Mouse (Mus musculus): ENCODE measurements around the gene Bet1l. TPM values are rescaled to one million over a fixed set of nuclear protein-coding genes. Genes with fewer than 3 reads are reported as not detected.
A peak's percentile ranks its signal among the peaks of the same experiment; 100 is the strongest.

The Bet1l gene
- polyA plus RNA-seq, 1 experiment from 2014 or later = 22.5 TPM

- peaks cover 20% of the 10 kb centered on the region for H3K4me1 ChIP-seq
- peak; percentile 91 for DNase-seq (ENCODE audit: extremely low spot score, low spot score)
- under 1% methylated on average over 59 of the region's 59 CpGs for WGBS
Measured at GRCm38 (mm10) chr7:140881696-140882468, 24.5 kb upstream of the Bet1l start, which contains the start of the genes Psmd13 and Sirt3. Psmd13 (plus strand) TSS chr7:140881968. Sirt3 (minus strand) TSS chr7:140882309.

GRCm38 (mm10) chr7:140880865-140881515 lies 23.6 kb upstream of the Bet1l start:
- peak overlapping the region; percentile 98 for H3K4me3 ChIP-seq
- no peaks in the 10 kb centered on the region for H3K27me3 ChIP-seq (ENCODE audit: poor library complexity, severe bottlenecking)
- no peak for DNase-seq (ENCODE audit: extremely low spot score, low spot score)
- peaks cover 43% of the 10 kb centered on the region for H3K36me3 ChIP-seq (replicated peaks)
- WGBS = 36% methylated on average over 8 of the region's 8 CpGs
- peak overlapping the region; percentile 88 for H3K27ac ChIP-seq
- H3K9me3 ChIP-seq = no peaks in the 10 kb centered on the region
- peaks cover 20% of the 10 kb centered on the region for H3K4me1 ChIP-seq

More at GRCm38 (mm10) chr7:140881696-140882468, 24.5 kb upstream of the Bet1l start, which contains the start of the genes Psmd13 and Sirt3:
- Histone ChIP-seq H3K4me3 (peak within 1 kb of the TSS; percentile 98), H3K27ac (peak within 1 kb of the TSS; percentile 88), H3K9me3 (no peaks in the 10 kb centered on the region), H3K36me3 (replicated peaks) (peaks cover 43% of the 10 kb centered on the region), H3K27me3 (ENCODE audit: poor library complexity, severe bottlenecking) (no peaks in the 10 kb centered on the region)

DNA sequence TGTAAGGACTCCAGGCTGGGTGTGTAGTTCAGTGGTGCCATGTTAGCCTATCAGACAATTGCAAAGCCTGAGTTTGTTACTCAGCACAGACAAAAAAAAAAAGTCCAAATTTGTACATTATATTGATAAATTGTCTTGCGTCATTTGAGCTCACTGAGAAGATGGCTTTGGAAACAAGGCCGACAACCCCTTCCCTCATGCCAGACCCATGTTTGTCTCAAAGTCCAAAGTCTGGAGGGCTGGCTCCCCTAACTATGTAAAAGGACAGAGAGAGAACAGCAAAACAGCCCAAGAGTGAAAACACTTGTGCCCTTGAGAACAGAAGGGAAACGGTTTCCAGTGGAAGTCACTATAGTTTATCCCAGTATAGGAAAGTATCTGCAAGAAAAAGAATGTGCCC lies 23.0 kb upstream of the Bet1l start:
- Histone ChIP-seq H3K4me1 (peaks cover 20% of the 10 kb centered on the region), H3K27ac (no peak overlapping the region), H3K27me3 (ENCODE audit: poor library complexity, severe bottlenecking) (no peaks in the 10 kb centered on the region), H3K36me3 (replicated peaks) (peaks cover 43% of the 10 kb centered on the region), H3K9me3 (no peaks in the 10 kb centered on the region), H3K4me3 (peak overlapping the region; percentile 18; the same call in 1 of the 2 replicates)
- WGBS = 83% methylated on average over 3 of the region's 3 CpGs
- DNase-seq (ENCODE audit: extremely low spot score, low spot score) = no peak

GRCm38 (mm10) chr7:140879355-140879754 lies 22.0 kb upstream of the Bet1l start:
- H3K9me3 ChIP-seq = no peaks in the 10 kb centered on the region
- H3K36me3 ChIP-seq (replicated peaks) = peaks cover 39% of the 10 kb centered on the region
- H3K27ac ChIP-seq = no peak overlapping the region
- DNase-seq (ENCODE audit: extremely low spot score, low spot score) = no peak
- 89% methylated on average over 7 of the region's 7 CpGs for WGBS
- peaks cover 20% of the 10 kb centered on the region for H3K4me1 ChIP-seq
- H3K27me3 ChIP-seq (ENCODE audit: poor library complexity, severe bottlenecking) = no peaks in the 10 kb centered on the region
- H3K4me3 ChIP-seq = no peak overlapping the region

GRCm38 (mm10) chr7:140877364-140877763 lies 20.0 kb upstream of the Bet1l start:
- 93% methylated on average over 6 of the region's 6 CpGs for WGBS
- H3K27ac ChIP-seq = no peak overlapping the region
- DNase-seq (ENCODE audit: extremely low spot score, low spot score) = no peak
- H3K4me1 ChIP-seq = peaks cover 8% of the 10 kb centered on the region
- H3K36me3 ChIP-seq (replicated peaks) = peaks cover 36% of the 10 kb centered on the region
- no peaks in the 10 kb centered on the region for H3K9me3 ChIP-seq
- H3K4me3 ChIP-seq = no peak overlapping the region
- H3K27me3 ChIP-seq (ENCODE audit: poor library complexity, severe bottlenecking) = no peaks in the 10 kb centered on the region

- H3K27ac ChIP-seq = no peak overlapping the region
- H3K4me3 ChIP-seq = no peak overlapping the region
- peaks cover 41% of the 10 kb centered on the region for H3K36me3 ChIP-seq (replicated peaks)
- H3K9me3 ChIP-seq = no peaks in the 10 kb centered on the region
- H3K4me1 ChIP-seq = no peaks in the 10 kb centered on the region
- no peak for DNase-seq (ENCODE audit: extremely low spot score, low spot score)
- H3K27me3 ChIP-seq (ENCODE audit: poor library complexity, severe bottlenecking) = no peaks in the 10 kb centered on the region
- WGBS = 89% methylated on average over 4 of the region's 4 CpGs
Measured at GRCm38 (mm10) chr7:140874224-140874623, 16.8 kb upstream of the Bet1l start.

DNA sequence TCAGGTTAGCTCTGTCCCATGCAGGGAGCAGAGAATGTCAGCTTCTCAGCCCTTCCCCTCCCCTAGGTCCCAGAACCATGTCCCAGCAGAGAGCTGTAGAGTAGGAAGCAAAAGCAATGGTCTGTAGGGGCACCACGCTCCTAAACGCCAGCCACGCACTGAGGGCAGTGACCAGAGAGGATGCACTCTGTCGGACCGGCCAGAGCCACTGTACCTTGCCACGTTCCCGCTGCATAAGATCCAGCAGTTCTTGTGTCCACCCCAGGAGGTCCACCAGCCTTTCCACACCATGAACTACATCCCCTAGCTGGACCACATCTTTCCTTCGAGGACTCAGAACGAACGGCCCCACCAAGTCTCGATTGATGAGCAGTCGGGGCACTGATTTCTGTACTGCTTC lies 7.4 kb upstream of the Bet1l start:
- Histone ChIP-seq H3K4me1 (no peaks in the 10 kb centered on the region), H3K9me3 (no peaks in the 10 kb centered on the region), H3K36me3 (replicated peaks) (peaks cover 77% of the 10 kb centered on the region), H3K27me3 (ENCODE audit: poor library complexity, severe bottlenecking) (no peaks in the 10 kb centered on the region), H3K27ac (no peak overlapping the region), H3K4me3 (no peak overlapping the region)
- 87% methylated on average over 12 of the region's 12 CpGs for WGBS
- no peak for DNase-seq (ENCODE audit: extremely low spot score, low spot score)

- Histone ChIP-seq H3K36me3 (replicated peaks) (peaks cover 75% of the 10 kb centered on the region), H3K4me1 (peaks cover 22% of the 10 kb centered on the region), H3K27ac (no peak overlapping the region), H3K4me3 (no peak overlapping the region), H3K9me3 (no peaks in the 10 kb centered on the region), H3K27me3 (ENCODE audit: poor library complexity, severe bottlenecking) (no peaks in the 10 kb centered on the region)
- WGBS = 91% methylated on average over 5 of the region's 5 CpGs
- no peak for DNase-seq (ENCODE audit: extremely low spot score, low spot score)
Measured at GRCm38 (mm10) chr7:140860728-140861127, 3.4 kb upstream of the Bet1l start.

GRCm38 (mm10) chr7:140859997-140860396 lies 2.6 kb upstream of the Bet1l start:
- Histone ChIP-seq H3K4me1 (peaks cover 29% of the 10 kb centered on the region), H3K9me3 (no peaks in the 10 kb centered on the region), H3K36me3 (replicated peaks) (peaks cover 68% of the 10 kb centered on the region), H3K4me3 (no peak overlapping the region), H3K27ac (no peak overlapping the region), H3K27me3 (ENCODE audit: poor library complexity, severe bottlenecking) (no peaks in the 10 kb centered on the region)
- no peak for DNase-seq (ENCODE audit: extremely low spot score, low spot score)
- 87% methylated on average over 6 of the region's 6 CpGs for WGBS

- 92% methylated on average over 8 of the region's 8 CpGs for WGBS
Measured at GRCm38 (mm10) chr7:140858746-140859145, 1.4 kb upstream of the Bet1l start.

DNA sequence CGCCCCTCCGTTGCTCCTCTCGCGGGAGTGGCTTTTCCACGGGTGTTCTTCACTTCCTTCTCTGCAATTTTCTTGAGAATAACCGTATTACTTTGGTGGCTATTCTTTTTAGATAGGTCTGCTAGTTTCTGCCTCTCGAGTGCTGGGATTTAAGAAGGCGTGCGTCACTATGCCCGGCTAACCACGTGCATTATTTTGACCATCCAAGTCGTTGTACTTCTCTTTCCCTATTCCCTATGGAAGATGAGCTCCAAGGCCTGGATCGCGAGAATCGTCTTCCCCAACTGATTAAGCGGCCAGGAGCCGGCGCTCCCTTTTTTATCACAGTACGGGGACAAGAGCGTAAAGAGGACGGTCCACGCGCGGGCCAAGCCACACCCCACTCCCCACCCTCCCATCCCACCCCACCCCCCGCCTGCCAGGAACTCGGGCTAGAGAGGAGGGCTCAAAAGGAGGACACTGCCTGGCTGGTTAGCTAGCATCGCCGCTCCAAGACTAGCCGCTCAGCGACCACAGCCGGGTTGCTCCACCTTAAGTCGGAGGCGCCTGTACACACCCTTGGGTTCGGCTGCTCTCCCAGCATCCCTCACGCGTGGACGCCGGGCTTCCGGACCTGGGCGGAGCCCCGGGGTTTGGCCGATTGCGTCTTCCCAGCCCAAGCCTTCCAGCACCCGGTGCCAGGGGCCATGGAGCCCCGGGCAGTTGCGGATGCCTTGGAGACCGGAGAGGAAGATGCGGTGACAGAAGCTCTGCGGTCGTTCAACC lies 410 bp downstream of the Bet1l start, which contains the start of gene Ric8a:
TSS of gene Ric8a (plus strand) at position 173 of the 765 bp plus-strand sequence.
- Histone ChIP-seq H3K27ac (peak within 1 kb of the TSS; percentile 89), H3K36me3 (replicated peaks) (peaks cover 65% of the 10 kb centered on the region), H3K27me3 (ENCODE audit: poor library complexity, severe bottlenecking) (no peaks in the 10 kb centered on the region), H3K4me3 (peak within 1 kb of the TSS; percentile 87), H3K9me3 (no peaks in the 10 kb centered on the region), H3K4me1 (peaks cover 32% of the 10 kb centered on the region)
- WGBS = under 1% methylated on average over 50 of the region's 50 CpGs
- DNase-seq (ENCODE audit: extremely low spot score, low spot score) = peak; percentile 77

More at GRCm38 (mm10) chr7:140858746-140859145, 1.4 kb upstream of the Bet1l start:
- peaks cover 32% of the 10 kb centered on the region for H3K4me1 ChIP-seq
- DNase-seq (ENCODE audit: extremely low spot score, low spot score) = no peak
- H3K9me3 ChIP-seq = no peaks in the 10 kb centered on the region
- peak overlapping the region; percentile 87; the same call in 1 of the 2 replicates for H3K4me3 ChIP-seq
- H3K36me3 ChIP-seq (replicated peaks) = peaks cover 65% of the 10 kb centered on the region
- H3K27me3 ChIP-seq (ENCODE audit: poor library complexity, severe bottlenecking) = no peaks in the 10 kb centered on the region
- H3K27ac ChIP-seq = no peak overlapping the region
